Mouse (Mus musculus): ENCODE measurements around the gene Slc29a1.

Gene Slc29a1

GRCm38 (mm10) chr17:45599446-45600242, at the start of gene Slc29a1:
Gene Slc29a1 (minus strand): TSS chr17:45599606.
- in situ Hi-C loops (cut with MboI; ENCODE audit: low sequenced_read_pairs), result no loop called here

- in situ Hi-C loops (cut with MboI; ENCODE audit: low sequenced_read_pairs), result no loop called here
These were observed 44.8 kb upstream of the Slc29a1 start for GRCm38 (mm10) chr17:45644185-45644584.

- in situ Hi-C loops (cut with MboI; ENCODE audit: low sequenced_read_pairs), result no loop called here
These were observed 43.3 kb upstream of the Slc29a1 start for GRCm38 (mm10) chr17:45642701-45643100.

- in situ Hi-C loops (cut with MboI; ENCODE audit: low sequenced_read_pairs), result no loop called here
These were observed 42.6 kb upstream of the Slc29a1 start for GRCm38 (mm10) chr17:45641981-45642380.

GRCm38 (mm10) chr17:45638596-45639295, 39.3 kb upstream of the Slc29a1 start:
- in situ Hi-C loops (cut with MboI; ENCODE audit: low sequenced_read_pairs), result no loop called here

GRCm38 (mm10) chr17:45634033-45634432, 34.6 kb upstream of the Slc29a1 start:
- in situ Hi-C loops (cut with MboI; ENCODE audit: low sequenced_read_pairs), result no loop called here

GRCm38 (mm10) chr17:45631940-45632339, 32.5 kb upstream of the Slc29a1 start:
- in situ Hi-C loops (cut with MboI; ENCODE audit: low sequenced_read_pairs), result no loop called here

GRCm38 (mm10) chr17:45630992-45631391, 31.6 kb upstream of the Slc29a1 start:
- in situ Hi-C loops (cut with MboI; ENCODE audit: low sequenced_read_pairs), result no loop called here

GRCm38 (mm10) chr17:45629861-45630694, 30.7 kb upstream of the Slc29a1 start:
- in situ Hi-C loops (cut with MboI; ENCODE audit: low sequenced_read_pairs), result no loop called here

GRCm38 (mm10) chr17:45628885-45629855, 29.8 kb upstream of the Slc29a1 start:
- in situ Hi-C loops (cut with MboI; ENCODE audit: low sequenced_read_pairs), result no loop called here

GRCm38 (mm10) chr17:45628160-45628559, 28.8 kb upstream of the Slc29a1 start:
- in situ Hi-C loops (cut with MboI; ENCODE audit: low sequenced_read_pairs), result no loop called here

GRCm38 (mm10) chr17:45626577-45627134, 27.2 kb upstream of the Slc29a1 start:
- in situ Hi-C loops (cut with MboI; ENCODE audit: low sequenced_read_pairs), result no loop called here

GRCm38 (mm10) chr17:45623425-45623824, 24.0 kb upstream of the Slc29a1 start:
- in situ Hi-C loops (cut with MboI; ENCODE audit: low sequenced_read_pairs), result loop anchor here (5.0 kb wide), 1 partner anchor 49 kb away; no protein-coding TSS in a partner anchor

- in situ Hi-C loops (cut with MboI; ENCODE audit: low sequenced_read_pairs), result loop anchor here (5.0 kb wide), 1 partner anchor 53 kb away; no protein-coding TSS in a partner anchor
These were observed 20.2 kb upstream of the Slc29a1 start for GRCm38 (mm10) chr17:45619386-45620256.

- in situ Hi-C loops (cut with MboI; ENCODE audit: low sequenced_read_pairs), result no loop called here
These were observed 19.6 kb upstream of the Slc29a1 start for GRCm38 (mm10) chr17:45618941-45619385.

- in situ Hi-C loops (cut with MboI; ENCODE audit: low sequenced_read_pairs), result no loop called here
These were observed 18.2 kb upstream of the Slc29a1 start for GRCm38 (mm10) chr17:45617655-45618054.

- in situ Hi-C loops (cut with MboI; ENCODE audit: low sequenced_read_pairs), result no loop called here
These were observed 17.3 kb upstream of the Slc29a1 start for GRCm38 (mm10) chr17:45616679-45617078.

- in situ Hi-C loops (cut with MboI; ENCODE audit: low sequenced_read_pairs), result no loop called here
These were observed 16.7 kb upstream of the Slc29a1 start for GRCm38 (mm10) chr17:45616046-45616650.

Data from CH12F3 (cell line).